Mouse (Mus musculus) myocyte (in vitro differentiated cells): ENCODE results near the gene Abhd17c.

ENCODE experiments used
- MAX ChIP-seq: IDR thresholded peaks from one replicate; pipeline ENCODE4 v1.6.1; 2011; ENCODE audit warnings: low read depth, mild to moderate bottlenecking, control low read depth
- POLR2A ChIP-seq: IDR thresholded peaks from one replicate; pipeline ENCODE4 v1.6.1; 2011; ENCODE audit warnings: low read depth, mild to moderate bottlenecking, control low read depth, moderate library complexity; ENCODE audit not compliant: insufficient read length

GRCm38 (mm10) chr7:84106942-84107341 is 44.8 kb downstream of the Abhd17c start:
- TF ChIP-seq POLR2A (no peak), MAX (no peak)
